Mouse (Mus musculus): Measurements from ENCODE around the gene Psmb5.
A peak's percentile ranks its signal among the peaks of the same experiment; 100 is the strongest.

Psmb5 gene

GRCm38 (mm10) chr14:54617897-54618365 lies at the start of gene Psmb5:
Gene Psmb5, minus strand, starts transcription at chr14:54618022.
- peak; percentile 85 for DNase-seq (ENCODE audit: low read depth)

- DNase-seq (ENCODE audit: low read depth): no peak
Measured at GRCm38 (mm10) chr14:54664477-54665222, 46.8 kb upstream of the Psmb5 start.

- DNase-seq (ENCODE audit: low read depth): peak; percentile 65
Measured at GRCm38 (mm10) chr14:54660009-54660408, 42.2 kb upstream of the Psmb5 start.

- DNase-seq (ENCODE audit: low read depth): peak; percentile 81
Measured at GRCm38 (mm10) chr14:54653496-54653895, 35.7 kb upstream of the Psmb5 start.

DNA sequence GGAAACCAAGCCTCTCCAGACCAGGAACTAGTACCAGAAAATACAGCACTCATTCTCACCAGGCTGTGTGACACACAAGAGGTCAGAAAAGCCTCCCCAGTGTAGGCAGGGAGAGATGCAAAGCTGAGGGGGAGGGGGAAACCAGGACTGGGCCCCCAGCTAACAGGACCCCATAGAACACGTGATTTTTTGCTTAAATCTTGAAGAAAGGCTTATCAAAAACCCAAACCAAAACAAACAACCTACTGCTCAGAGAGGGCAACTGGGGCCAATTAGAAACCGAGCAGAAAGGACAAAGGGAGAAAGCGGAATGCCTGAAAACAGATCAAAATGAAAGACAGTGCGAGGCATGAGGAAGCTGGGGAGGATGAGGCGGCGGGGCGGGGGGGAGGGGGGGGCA lies 35.0 kb upstream of the Psmb5 start:
- no peak for DNase-seq (ENCODE audit: low read depth)

DNA sequence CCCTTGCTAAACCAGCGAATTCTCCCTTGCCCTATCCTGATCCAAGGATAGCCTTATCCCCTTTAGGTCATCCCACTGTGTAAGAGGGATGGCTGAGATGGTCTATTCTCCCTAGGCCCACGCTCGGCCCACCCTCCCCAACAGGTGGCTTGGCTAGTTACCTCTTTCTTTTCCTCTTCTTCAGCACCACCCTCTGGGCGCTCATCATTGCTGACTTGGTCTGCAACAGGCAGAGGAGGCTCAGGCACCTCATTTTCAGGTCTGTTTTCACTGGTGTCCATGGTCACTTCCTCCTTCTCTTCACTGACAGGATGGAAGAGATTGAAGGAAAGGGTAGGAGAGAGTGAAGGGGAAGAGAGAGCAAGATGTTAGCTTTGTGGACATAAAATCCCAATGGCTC lies 33.7 kb upstream of the Psmb5 start:
- no peak for DNase-seq (ENCODE audit: low read depth)

GRCm38 (mm10) chr14:54650621-54651454 lies 33.0 kb upstream of the Psmb5 start:
- DNase-seq (ENCODE audit: low read depth): peak; percentile 94

DNA sequence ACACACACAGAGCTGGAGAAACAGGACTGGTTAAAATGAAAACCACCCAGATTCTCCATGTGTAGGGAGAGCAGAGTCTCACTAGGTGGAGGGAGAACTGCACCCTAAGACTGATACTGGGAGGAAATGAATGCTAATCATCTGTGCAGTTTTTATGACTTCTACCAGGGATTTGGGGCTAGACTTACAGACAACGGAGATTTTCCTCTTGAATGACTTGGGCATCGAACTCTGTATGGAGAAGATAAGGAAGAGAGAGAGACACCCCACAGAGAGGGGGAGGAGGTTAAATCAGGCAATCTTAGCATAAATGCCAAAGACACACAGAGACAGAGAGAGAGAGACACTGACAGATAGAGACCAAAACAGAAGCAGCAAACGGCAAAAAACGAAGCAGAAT lies 30.1 kb upstream of the Psmb5 start:
- no peak for DNase-seq (ENCODE audit: low read depth)

DNA sequence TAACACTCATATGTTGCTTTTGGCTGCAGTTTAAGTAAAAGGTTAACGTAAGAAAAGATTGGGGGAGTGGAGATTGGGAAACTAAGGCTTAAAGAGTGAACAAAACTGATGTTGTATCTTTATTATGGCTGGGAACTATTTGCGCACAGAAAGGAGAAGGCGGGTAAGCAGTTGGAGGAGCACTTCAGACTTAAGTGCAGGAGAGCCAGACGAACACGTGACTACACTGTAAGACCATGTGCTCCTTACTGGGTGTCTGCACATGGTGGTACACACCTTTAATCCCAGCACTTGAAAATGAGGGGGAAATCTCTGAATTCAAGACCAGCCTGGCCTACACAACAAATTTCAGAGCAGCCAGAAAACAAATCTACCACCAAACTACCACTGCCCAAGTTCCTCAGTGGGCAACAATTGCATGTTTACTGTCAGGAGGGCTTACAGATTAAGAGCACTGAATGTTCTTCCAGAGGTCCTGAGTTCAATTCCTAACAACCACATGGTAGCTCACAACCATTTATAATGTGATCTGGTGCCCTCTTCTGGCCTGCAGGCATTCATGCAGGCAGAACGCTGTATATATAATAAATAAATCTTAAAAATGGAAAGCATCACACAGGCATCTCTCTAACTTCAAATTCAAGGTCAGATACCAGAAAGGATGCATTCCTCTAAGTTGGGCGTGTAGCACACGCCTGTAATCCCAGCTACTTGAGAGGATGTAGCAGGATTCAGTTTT lies 29.2 kb upstream of the Psmb5 start:
- no peak for DNase-seq (ENCODE audit: low read depth)

GRCm38 (mm10) chr14:54646455-54646854 lies 28.6 kb upstream of the Psmb5 start:
- DNase-seq (ENCODE audit: low read depth): no peak

- DNase-seq (ENCODE audit: low read depth): no peak
Measured at GRCm38 (mm10) chr14:54644294-54644693, 26.5 kb upstream of the Psmb5 start.

DNA sequence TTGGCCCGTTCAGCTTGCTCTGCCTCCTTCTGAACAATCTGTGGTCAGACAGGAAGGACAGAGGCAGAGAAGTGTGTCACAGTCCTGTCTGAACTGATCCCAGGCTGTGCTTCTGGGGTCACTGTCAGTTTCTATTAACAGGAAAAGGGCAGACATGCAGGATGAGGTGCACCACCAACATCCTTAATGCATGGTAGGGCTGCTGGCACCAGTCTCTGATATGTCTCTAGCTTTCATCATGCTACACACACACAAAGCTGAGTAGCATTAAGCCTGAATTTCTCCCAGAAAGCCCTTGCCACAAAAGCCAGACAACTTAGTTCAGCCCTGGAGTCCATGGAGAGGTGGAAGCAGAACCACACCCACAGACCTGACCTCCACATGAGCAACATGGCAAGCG lies 25.2 kb upstream of the Psmb5 start:
- no peak for DNase-seq (ENCODE audit: low read depth)

DNA sequence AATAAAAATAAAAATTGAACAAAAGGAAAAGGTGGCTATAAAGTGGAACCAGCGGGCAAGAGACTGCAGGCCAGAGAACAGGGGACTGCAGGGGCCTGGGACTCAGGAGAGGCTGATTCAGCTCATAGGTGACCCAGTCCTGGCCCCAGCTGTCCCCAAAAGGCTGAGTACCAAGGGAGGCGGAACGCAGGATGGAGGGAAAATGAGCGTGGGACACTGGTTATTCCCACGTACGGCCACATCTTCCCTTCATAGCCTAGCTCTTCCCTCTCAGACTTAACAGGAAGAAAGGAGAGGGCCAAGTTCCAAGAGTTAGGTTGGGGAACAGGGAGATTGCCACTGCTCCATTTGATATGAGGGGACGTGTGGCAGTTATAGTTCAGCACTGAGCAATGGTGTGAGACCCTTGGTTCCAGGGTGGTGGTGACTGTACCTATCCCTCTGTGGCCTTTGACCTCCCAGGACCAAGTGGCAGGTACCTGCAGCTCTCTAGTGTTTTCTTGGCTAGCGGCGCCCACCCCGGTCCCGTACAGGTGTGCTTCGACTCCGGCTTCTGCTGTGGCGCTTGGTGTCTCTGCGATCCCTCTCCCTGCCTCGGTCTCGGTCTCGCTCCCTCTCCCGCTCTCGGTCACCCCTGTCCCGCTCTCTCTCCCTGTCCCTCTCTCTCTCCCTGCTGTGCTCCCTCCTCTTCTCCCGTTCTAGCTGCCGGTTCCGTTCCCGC lies 24.6 kb upstream of the Psmb5 start:
- DNase-seq (ENCODE audit: low read depth): no peak

DNA sequence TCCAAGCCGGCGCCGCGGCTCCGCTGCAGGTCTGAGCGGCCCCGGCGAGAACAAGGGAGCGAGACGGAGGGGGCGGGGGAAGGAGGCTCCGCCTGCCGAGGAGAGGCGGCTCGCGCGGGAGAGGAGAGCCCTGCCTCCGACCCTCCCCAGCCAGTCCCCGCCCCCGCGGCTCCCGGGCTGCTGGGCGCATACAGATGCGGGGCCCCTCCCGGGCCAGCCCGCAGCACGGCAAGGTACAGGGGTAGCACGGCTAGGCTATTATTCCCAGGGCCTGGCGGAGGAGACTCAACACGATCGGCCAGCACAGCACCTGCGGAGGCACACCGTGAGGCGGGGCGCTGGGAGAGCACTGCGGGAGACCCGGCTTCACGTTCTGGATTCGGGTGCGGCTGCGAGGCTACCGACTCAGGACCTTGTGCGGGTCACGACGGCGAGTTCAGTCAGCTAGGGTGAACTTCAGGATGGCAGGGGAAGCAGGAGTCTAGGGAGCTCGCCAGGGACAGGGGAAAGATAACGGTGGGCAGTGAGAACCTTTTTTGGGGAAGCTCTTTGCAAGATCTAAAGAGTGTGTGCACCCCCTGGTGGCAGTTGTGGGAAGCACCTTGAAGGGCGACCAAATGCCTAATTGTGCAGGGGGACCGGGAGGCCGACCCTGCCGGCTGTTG lies 23.6 kb upstream of the Psmb5 start, which contains the start of gene Cdh24:
Gene Cdh24 (minus strand): TSS at position 60 of the 665 bp plus-strand sequence.
- peak; percentile 84 for DNase-seq (ENCODE audit: low read depth)

DNA sequence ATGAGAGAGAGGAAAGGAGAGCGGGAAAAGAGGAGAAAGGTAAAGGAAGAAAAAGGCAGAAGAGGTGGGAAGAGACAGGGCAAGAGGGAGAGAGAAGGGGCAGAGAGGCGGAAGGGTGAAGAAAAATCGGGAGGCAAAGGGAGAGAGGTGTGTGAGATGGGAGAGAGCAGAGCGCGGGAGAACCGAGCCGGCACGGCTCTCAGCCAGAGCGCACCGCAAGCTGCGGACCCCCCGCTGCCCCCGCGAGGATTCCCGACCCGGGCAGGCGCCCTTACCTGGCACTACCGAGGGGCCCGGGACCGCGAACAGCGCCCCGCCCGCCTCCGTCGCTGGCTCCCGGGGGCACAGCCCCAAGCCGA lies 23.1 kb upstream of the Psmb5 start, which contains the start of gene Gm17606:
Gene Gm17606 (plus strand): TSS at position 7 of the 359 bp plus-strand sequence.
- no peak for DNase-seq (ENCODE audit: low read depth)

DNA sequence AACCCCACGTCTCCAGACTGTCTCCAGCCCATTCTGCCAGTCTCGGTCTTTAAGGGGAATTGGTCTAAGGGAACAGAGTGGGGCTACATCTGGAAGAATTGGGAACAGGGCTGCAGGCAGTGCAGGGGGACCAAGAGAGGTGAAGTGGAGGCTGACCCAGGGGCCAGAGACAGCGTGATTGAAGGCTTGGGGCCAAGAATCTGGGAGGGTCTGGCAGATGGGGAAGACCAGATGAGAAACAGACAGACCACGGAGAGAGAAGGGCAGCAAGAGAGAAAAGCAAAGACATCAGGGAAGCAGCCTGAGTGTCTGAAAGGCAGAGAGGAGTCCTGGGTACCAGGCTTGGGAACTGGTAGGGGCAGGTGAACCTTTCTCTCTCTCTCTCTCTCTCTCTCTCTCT lies 22.3 kb upstream of the Psmb5 start:
- no peak for DNase-seq (ENCODE audit: low read depth)

GRCm38 (mm10) chr14:54638210-54638609 lies 20.4 kb upstream of the Psmb5 start:
- no peak for DNase-seq (ENCODE audit: low read depth)

GRCm38 (mm10) chr14:54636954-54637353 lies 19.1 kb upstream of the Psmb5 start:
- DNase-seq (ENCODE audit: low read depth): no peak

- no peak for DNase-seq (ENCODE audit: low read depth)
Measured at GRCm38 (mm10) chr14:54634182-54634581, 16.4 kb upstream of the Psmb5 start.

DNA sequence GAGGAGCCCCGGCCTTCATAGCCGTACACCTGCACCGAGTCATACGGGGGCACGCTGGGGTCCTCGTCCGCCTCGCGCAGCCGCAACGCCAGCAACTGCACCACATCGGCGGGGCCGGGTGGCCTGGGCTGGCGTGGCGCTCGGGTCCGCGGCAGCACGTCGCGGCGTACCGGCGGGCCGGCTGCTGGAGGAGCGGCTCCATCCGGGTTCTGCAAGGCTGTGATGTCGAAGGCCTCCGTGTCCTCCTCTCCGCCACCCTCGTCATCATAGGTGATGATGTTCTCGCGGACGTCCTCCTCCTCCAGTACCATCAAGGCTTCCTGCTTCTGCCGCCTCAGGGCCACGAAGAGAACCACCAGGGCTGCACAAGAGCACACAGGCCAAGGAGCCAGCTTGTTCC lies 14.4 kb upstream of the Psmb5 start:
- DNase-seq (ENCODE audit: low read depth): no peak

GRCm38 (mm10) chr14:54631240-54631599 lies 13.4 kb upstream of the Psmb5 start:
- DNase-seq (ENCODE audit: low read depth): no peak
